Mouse (Mus musculus) embryonic fibroblast, embryonic 13.5 days (primary cell): ENCODE data around the gene Efnb2. TPM values are rescaled to one million over a fixed set of nuclear protein-coding genes. Genes with fewer than 3 reads are reported as not detected.

ENCODE experiments used
- H3K27ac ChIP-seq: 2 replicates; pipeline ENCODE4 v1.5.1; 2012; ENCODE audit warnings: low read length, control low read depth, inconsistent platforms; ENCODE audit not compliant: insufficient read depth
- H3K4me1 ChIP-seq: 2 replicates; pipeline ENCODE4 v1.6.1; 2011; ENCODE audit warnings: low read length; ENCODE audit not compliant: control insufficient read depth, insufficient read depth
- H3K4me3 ChIP-seq: 2 replicates; pipeline ENCODE4 v1.5.1; 2011; ENCODE audit warnings: mild to moderate bottlenecking, control low read depth, low read length; ENCODE audit not compliant: insufficient read depth
- CTCF ChIP-seq: IDR thresholded peaks from 2 replicates; pipeline ENCODE4 v1.5.1; 2011; ENCODE audit warnings: mild to moderate bottlenecking, control low read depth, low read length, moderate library complexity, borderline replicate concordance; ENCODE audit not compliant: insufficient read depth
- POLR2A ChIP-seq: IDR thresholded peaks from 2 replicates; pipeline ENCODE4 v1.6.1; 2011; ENCODE audit warnings: low read depth, mild to moderate bottlenecking, control low read depth, low read length, moderate library complexity
- polyA plus RNA-seq: library from polyadenylated mRNA; stranded (reverse); fragments of >200 nt; gene quantifications from 2 replicates; pipeline ENCODE4 v1.2.4, GENCODE M21; 2011; ENCODE audit warnings: low read depth; ENCODE audit not compliant: missing spikeins, insufficient read length

The Efnb2 gene
- polyA plus RNA-seq = 56.9 and 57.2 TPM in 2 replicates

GRCm38 (mm10) chr8:8661103-8661758 is at the start of gene Efnb2:
Efnb2 (minus strand) TSS chr8:8661242.
- H3K27ac ChIP-seq = peak within 1 kb of the TSS; percentile 55
- TF ChIP-seq POLR2A = peak; percentile 96
- peak; percentile 43; the same call in 1 of the 2 replicates for TF ChIP-seq CTCF
- H3K4me3 ChIP-seq = peak within 1 kb of the TSS; percentile 72
- peaks cover 6% of the 10 kb centered on the region; the same call in 1 of the 2 replicates for H3K4me1 ChIP-seq

DNA sequence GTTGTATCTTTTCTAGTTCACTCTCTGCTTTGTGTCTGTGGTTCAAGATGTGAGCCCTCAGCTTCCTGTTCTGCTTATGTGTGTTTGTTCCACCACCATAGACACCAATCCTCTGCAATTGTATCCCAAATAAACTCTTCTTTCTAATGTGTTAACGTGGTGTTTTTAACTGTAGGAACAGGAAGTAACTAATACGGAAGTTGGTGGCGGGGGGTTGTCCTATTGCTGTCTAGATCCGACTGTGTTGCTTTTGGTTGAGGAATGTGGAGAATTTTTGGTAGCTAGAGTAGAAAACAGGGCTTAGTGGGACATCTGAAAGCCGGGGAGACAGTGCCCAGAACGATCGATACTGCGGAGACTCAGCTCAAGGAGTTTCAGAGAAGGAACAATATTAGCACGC is 43.8 kb upstream of the Efnb2 start:
- H3K4me1 ChIP-seq = no peaks in the 10 kb centered on the region
- TF ChIP-seq CTCF (no peak), POLR2A (no peak)
- no peak overlapping the region for H3K4me3 ChIP-seq
- H3K27ac ChIP-seq = no peak overlapping the region

DNA sequence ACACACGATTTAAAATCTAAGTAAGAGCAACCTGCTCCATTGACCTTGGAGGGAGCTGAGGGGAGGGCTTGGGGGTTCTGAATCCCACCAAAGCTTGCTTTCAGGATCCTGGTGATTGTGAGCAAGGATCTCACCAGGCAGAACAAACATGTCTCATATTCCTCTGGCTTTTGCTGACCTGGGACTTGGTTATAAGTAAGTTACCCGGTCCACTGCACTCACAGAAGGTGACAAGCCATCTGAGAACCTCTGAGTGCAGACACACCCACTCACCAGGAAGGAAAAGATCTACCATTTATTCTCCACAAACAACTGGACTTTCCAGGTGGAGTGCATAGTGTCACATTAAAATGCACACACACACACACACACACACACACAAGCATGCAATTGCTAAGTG is 42.6 kb upstream of the Efnb2 start:
- H3K4me3 ChIP-seq = no peak overlapping the region
- H3K4me1 ChIP-seq = no peaks in the 10 kb centered on the region
- no peak overlapping the region for H3K27ac ChIP-seq
- TF ChIP-seq CTCF (no peak), POLR2A (no peak)

DNA sequence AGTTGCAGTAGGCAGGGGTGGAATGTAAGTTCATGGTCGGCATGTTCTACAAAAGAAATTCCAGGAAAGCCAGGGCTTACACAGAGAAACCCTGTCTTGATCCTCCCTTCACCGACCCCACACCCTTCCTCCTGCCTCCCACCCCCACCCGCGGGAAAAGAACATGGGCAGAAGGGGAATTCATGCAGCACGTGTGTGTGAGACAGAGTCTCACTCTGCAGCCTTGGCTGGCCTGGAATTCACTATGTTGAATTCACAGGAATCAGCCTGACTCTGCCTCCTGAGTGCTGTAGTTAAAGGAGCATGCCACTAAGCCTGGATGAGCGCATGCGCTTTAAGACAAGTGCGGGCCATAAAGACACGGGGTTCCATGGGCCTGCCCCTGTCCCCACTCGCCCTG is 39.8 kb upstream of the Efnb2 start:
- no peak for TF ChIP-seq CTCF
- TF ChIP-seq POLR2A = no peak
- no peaks in the 10 kb centered on the region for H3K4me1 ChIP-seq

DNA sequence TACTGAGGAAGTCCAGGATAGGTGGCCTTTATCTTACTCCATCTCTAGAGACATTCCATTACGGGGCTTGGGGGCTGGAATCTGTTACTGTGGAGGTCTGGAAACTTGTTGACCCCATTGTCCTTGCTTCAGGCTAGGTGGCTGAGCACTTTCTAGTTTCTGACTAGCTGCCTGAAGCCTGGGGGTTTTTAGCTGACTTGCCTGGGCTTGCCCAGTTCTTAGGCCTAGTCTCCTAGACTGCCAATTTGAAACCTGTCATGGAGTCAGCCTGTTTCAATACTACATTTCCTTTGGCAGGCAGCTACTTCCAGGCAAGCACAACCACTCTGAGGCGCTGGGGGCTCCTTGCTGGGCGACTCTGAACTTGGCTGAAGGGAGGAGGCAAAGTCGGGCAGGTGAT is 39.2 kb upstream of the Efnb2 start:
- TF ChIP-seq POLR2A (no peak), CTCF (no peak)
- H3K4me3 ChIP-seq = no peak overlapping the region

More for the DNA sequence above, 39.8 kb upstream of the Efnb2 start:
- Histone ChIP-seq H3K4me3 (no peak overlapping the region), H3K27ac (no peak overlapping the region)

GRCm38 (mm10) chr8:8690146-8691092 is 29.4 kb upstream of the Efnb2 start, which contains the start of gene Arglu1:
Arglu1 (minus strand) TSS chr8:8690521.
- Histone ChIP-seq H3K4me1 (peaks cover 16% of the 10 kb centered on the region; the same call in 1 of the 2 replicates), H3K27ac (peak within 1 kb of the TSS; percentile 67), H3K4me3 (peak within 1 kb of the TSS; percentile 100)
- TF ChIP-seq POLR2A (peak; percentile 71), CTCF (no peak)

More for the DNA sequence above, 39.2 kb upstream of the Efnb2 start:
- Histone ChIP-seq H3K27ac (no peak overlapping the region), H3K4me1 (no peaks in the 10 kb centered on the region)

DNA sequence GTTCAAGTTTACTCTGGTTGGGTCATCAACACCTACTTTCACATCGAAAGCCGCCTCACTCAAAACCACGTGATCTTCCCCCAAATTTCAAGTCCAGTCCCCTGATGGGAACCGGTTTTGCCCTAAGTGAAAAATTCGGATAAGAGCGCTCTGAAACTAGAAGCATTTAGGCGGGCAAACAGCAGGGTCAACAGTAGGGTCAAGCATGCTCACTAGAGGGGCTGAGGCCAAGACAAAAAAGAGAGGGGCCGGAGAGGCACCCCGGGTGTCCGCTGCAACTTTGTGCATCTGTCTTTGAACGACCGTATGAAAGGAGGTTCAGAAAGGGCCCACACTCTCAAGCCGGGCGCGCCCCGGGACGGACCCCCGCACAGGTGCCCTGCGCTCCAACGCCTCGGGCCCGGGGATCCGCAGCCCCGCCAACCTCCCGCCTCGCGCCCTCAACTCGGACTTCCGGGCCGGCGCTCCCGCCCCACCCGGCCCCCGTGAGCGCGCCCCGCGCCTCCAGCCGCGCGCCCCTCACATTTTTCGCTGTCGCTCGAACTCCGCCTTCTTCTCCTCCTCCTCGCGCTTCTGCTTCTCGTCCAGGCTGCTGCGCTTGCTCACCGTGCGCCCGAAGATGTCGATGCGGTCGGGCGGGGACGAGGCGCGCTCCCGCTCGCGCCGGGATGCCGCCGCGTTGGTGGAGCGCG is 28.6 kb upstream of the Efnb2 start:
- peaks cover 16% of the 10 kb centered on the region; the same call in 1 of the 2 replicates for H3K4me1 ChIP-seq
- H3K27ac ChIP-seq = peak overlapping the region; percentile 60
- no peak for TF ChIP-seq CTCF
- TF ChIP-seq POLR2A = peak; percentile 71
- peak overlapping the region; percentile 100 for H3K4me3 ChIP-seq

GRCm38 (mm10) chr8:8688823-8689453 is 27.9 kb upstream of the Efnb2 start:
- Histone ChIP-seq H3K4me3 (peak overlapping the region; percentile 100), H3K4me1 (peaks cover 16% of the 10 kb centered on the region; the same call in 1 of the 2 replicates), H3K27ac (no peak overlapping the region)
- TF ChIP-seq CTCF (no peak), POLR2A (no peak)

GRCm38 (mm10) chr8:8685517-8685916 is 24.5 kb upstream of the Efnb2 start:
- H3K4me1 ChIP-seq = peaks cover 13% of the 10 kb centered on the region; the same call in 1 of the 2 replicates
- H3K27ac ChIP-seq = no peak overlapping the region
- no peak for TF ChIP-seq POLR2A
- no peak overlapping the region for H3K4me3 ChIP-seq
